Mouse (Mus musculus): Measurements from ENCODE around the gene Tspan5.

DNA sequence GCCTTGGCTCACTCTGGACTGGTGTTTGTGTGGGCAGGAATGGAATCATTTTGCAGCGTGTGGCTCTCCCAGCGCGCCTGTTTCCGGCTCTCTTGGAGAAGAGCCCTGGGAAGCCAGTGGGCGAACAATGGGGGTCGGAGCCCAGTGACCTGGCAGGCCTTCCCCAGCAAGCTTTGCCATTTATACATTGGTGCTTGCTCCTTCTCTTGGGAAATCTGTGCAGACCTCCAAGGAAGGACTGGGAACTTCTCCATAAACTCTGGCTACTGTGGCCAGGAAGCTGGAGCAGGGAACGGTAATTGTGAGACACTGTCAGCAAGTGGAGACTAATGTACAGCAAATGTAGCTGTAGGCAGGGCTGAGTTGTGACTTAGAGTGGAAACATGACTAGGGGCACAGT, 163.7 kb downstream of the Tspan5 start:
- TF ChIP-seq CTCF (IDR thresholded peaks at IDR 0.05; ENCODE audit: low read depth) (no peak), EP300 (IDR thresholded peaks at IDR 0.05; ENCODE audit: low read depth) (no peak)

Measured in liver, embryonic 14.5 days (tissue).